Mouse (Mus musculus) midbrain, embryonic 13.5 days (tissue): ENCODE measurements around the gene Apc2. TPM values are rescaled to one million over a fixed set of nuclear protein-coding genes. Genes with fewer than 3 reads are reported as not detected.

ENCODE experiments used
- ATAC-seq: fragments of 200-750 bp; cut with Nextera tagmentation; 2 replicates; pipeline ENCODE4 v1.8.0; 2017; ENCODE audit warnings: mild to moderate bottlenecking, moderate TSS enrichment, moderate library complexity
- H3K27ac ChIP-seq: fragments of 300-500 bp; sonication (generic); 2 replicates; pipeline ENCODE4 v1.5.1; 2015; ENCODE audit warnings: inconsistent platforms, mild to moderate bottlenecking, moderate library complexity
- H3K27me3 ChIP-seq: fragments of 300-500 bp; sonication (generic); 2 replicates; pipeline ENCODE4 v1.6.1; 2015; ENCODE audit warnings: mild to moderate bottlenecking, inconsistent platforms
- H3K36me3 ChIP-seq: fragments of 300-500 bp; sonication (generic); 2 replicates; pipeline ENCODE4 v1.6.1; 2015; ENCODE audit warnings: mild to moderate bottlenecking, inconsistent platforms
- H3K4me1 ChIP-seq: fragments of 300-500 bp; sonication (generic); replicated peaks from 2 replicates; pipeline ENCODE4 v1.6.1; 2015; ENCODE audit warnings: inconsistent platforms
- H3K4me2 ChIP-seq: fragments of 300-500 bp; sonication (generic); replicated peaks from 2 replicates; pipeline ENCODE4 v1.6.1; 2015; ENCODE audit warnings: moderate library complexity, mild to moderate bottlenecking, inconsistent platforms
- H3K4me3 ChIP-seq: fragments of 300-500 bp; sonication (generic); replicated peaks from 2 replicates; pipeline ENCODE4 v1.5.1; 2015; ENCODE audit warnings: mild to moderate bottlenecking, inconsistent platforms
- H3K9ac ChIP-seq: fragments of 300-500 bp; sonication (generic); replicated peaks from 2 replicates; pipeline ENCODE4 v1.6.1; 2015; ENCODE audit warnings: mild to moderate bottlenecking, inconsistent platforms
- H3K9me3 ChIP-seq: fragments of 300-500 bp; sonication (generic); 2 replicates; pipeline ENCODE4 v1.6.1; 2016; ENCODE audit warnings: mild to moderate bottlenecking, inconsistent platforms
- WGBS: fragments of 180-500 bp; shearing (Covaris S2); methylation state at CpG from one replicate; pipeline ENCODE4 v1.1.7; 2015; 5-methylcytosine and 5-hydroxymethylcytosine counted together
- polyA plus RNA-seq: library from polyadenylated mRNA; unstranded; fragments of >200 nt; fragmentation: Nextera tagmentation; extraction: Ambion mirVana; gene quantifications from 2 replicates; pipeline ENCODE4 v1.2.1, GENCODE M21; 2015

Gene Apc2
- polyA plus RNA-seq, 1 experiment from 2014 or later = 209 TPM

GRCm38 (mm10) chr10:80255881-80256535 lies 39.8 kb upstream of the Apc2 start:
- Histone ChIP-seq H3K4me1 (peaks cover 36% of the 10 kb centered on the region), H3K9ac (peak overlapping the region; percentile 29), H3K36me3 (peaks cover 61% of the 10 kb centered on the region), H3K4me2 (no peak overlapping the region; the same call in 1 of the 2 replicates), H3K4me3 (no peak overlapping the region), H3K27me3 (no peaks in the 10 kb centered on the region), H3K27ac (peak overlapping the region; percentile 15; the same call in 1 of the 2 replicates), H3K9me3 (no peaks in the 10 kb centered on the region)
- 81% methylated on average over 5 of the region's 5 CpGs for WGBS
- no peak for ATAC-seq

- H3K9ac ChIP-seq = no peak overlapping the region
These were observed 37.8 kb upstream of the Apc2 start for GRCm38 (mm10) chr10:80257936-80258335.

GRCm38 (mm10) chr10:80258752-80259462 lies 36.9 kb upstream of the Apc2 start:
- H3K4me1 ChIP-seq = peaks cover 46% of the 10 kb centered on the region
- 0 out of 2 replicates have a peak overlapping the region, but pooled peaks have one; percentile 68 for H3K4me2 ChIP-seq
- WGBS = 89% methylated on average over 14 of the region's 14 CpGs
- H3K9me3 ChIP-seq = no peaks in the 10 kb centered on the region
- no peaks in the 10 kb centered on the region for H3K27me3 ChIP-seq
- no peak overlapping the region for H3K4me3 ChIP-seq
- peaks cover 53% of the 10 kb centered on the region for H3K36me3 ChIP-seq
- no peak overlapping the region for H3K27ac ChIP-seq
- ATAC-seq = no peak
- no peak overlapping the region for H3K9ac ChIP-seq

More at GRCm38 (mm10) chr10:80257936-80258335, 37.8 kb upstream of the Apc2 start:
- 94% methylated on average over 2 of the region's 2 CpGs for WGBS
- peaks cover 46% of the 10 kb centered on the region for H3K4me1 ChIP-seq
- peaks cover 61% of the 10 kb centered on the region for H3K36me3 ChIP-seq
- no peaks in the 10 kb centered on the region for H3K27me3 ChIP-seq
- no peaks in the 10 kb centered on the region for H3K9me3 ChIP-seq
- no peak overlapping the region for H3K27ac ChIP-seq
- H3K4me2 ChIP-seq = no peak overlapping the region
- H3K4me3 ChIP-seq = no peak overlapping the region
- no peak for ATAC-seq

- no peaks in the 10 kb centered on the region for H3K9me3 ChIP-seq
- peak overlapping the region; percentile 68 for H3K4me2 ChIP-seq
- H3K9ac ChIP-seq = peak overlapping the region; percentile 66
- H3K27ac ChIP-seq = 0 out of 2 replicates have a peak overlapping the region, but pooled peaks have one; percentile 85
- H3K4me3 ChIP-seq = peak overlapping the region; percentile 9; the same call in 1 of the 2 replicates
- H3K4me1 ChIP-seq = peaks cover 49% of the 10 kb centered on the region
- peaks cover 47% of the 10 kb centered on the region for H3K36me3 ChIP-seq
- no peaks in the 10 kb centered on the region for H3K27me3 ChIP-seq
- 75% methylated on average over 6 of the region's 6 CpGs for WGBS
- no peak for ATAC-seq
These were observed 36.3 kb upstream of the Apc2 start for GRCm38 (mm10) chr10:80259463-80259805.

- Histone ChIP-seq H3K36me3 (peaks cover 41% of the 10 kb centered on the region), H3K27ac (peak overlapping the region; percentile 85), H3K9ac (peak overlapping the region; percentile 66), H3K9me3 (no peaks in the 10 kb centered on the region), H3K27me3 (no peaks in the 10 kb centered on the region), H3K4me2 (peak overlapping the region; percentile 68), H3K4me1 (peaks cover 49% of the 10 kb centered on the region), H3K4me3 (peak overlapping the region; percentile 41)
- WGBS = 6% methylated on average over 19 of the region's 19 CpGs
- no peak for ATAC-seq
These were observed 35.7 kb upstream of the Apc2 start for GRCm38 (mm10) chr10:80259861-80260641.

- Histone ChIP-seq H3K4me3 (peak within 1 kb of the TSS; percentile 41), H3K4me2 (peak within 1 kb of the TSS; percentile 68), H3K27ac (peak within 1 kb of the TSS; percentile 85), H3K4me1 (peaks cover 52% of the 10 kb centered on the region), H3K9me3 (no peaks in the 10 kb centered on the region), H3K36me3 (peaks cover 33% of the 10 kb centered on the region), H3K9ac (peak within 1 kb of the TSS; percentile 66), H3K27me3 (no peaks in the 10 kb centered on the region)
- under 1% methylated on average over 48 of the region's 49 CpGs for WGBS
- peak; percentile 80 for ATAC-seq
These were observed 34.9 kb upstream of the Apc2 start, which contains the start of the genes Gamt and Dazap1 for GRCm38 (mm10) chr10:80260642-80261584. Gamt (minus strand) TSS chr10:80261012. Dazap1 (plus strand) TSS chr10:80261486.

GRCm38 (mm10) chr10:80261585-80261968 lies 34.2 kb upstream of the Apc2 start:
- Histone ChIP-seq H3K27me3 (no peaks in the 10 kb centered on the region), H3K9ac (peak overlapping the region; percentile 66), H3K9me3 (no peaks in the 10 kb centered on the region), H3K27ac (peak overlapping the region; percentile 85), H3K4me3 (peak overlapping the region; percentile 41), H3K36me3 (peaks cover 26% of the 10 kb centered on the region), H3K4me1 (peaks cover 52% of the 10 kb centered on the region), H3K4me2 (peak overlapping the region; percentile 68)
- ATAC-seq = peak; percentile 28
- WGBS = 0% methylated on average over 14 of the region's 14 CpGs

GRCm38 (mm10) chr10:80262169-80262568 lies 33.6 kb upstream of the Apc2 start:
- no peaks in the 10 kb centered on the region for H3K27me3 ChIP-seq
- H3K4me2 ChIP-seq = no peak overlapping the region
- H3K4me3 ChIP-seq = no peak overlapping the region; the same call in 1 of the 2 replicates
- WGBS = 70% methylated on average over 12 of the region's 12 CpGs
- H3K9me3 ChIP-seq = no peaks in the 10 kb centered on the region
- no peak for ATAC-seq
- H3K27ac ChIP-seq = no peak overlapping the region
- H3K9ac ChIP-seq = no peak overlapping the region
- peaks cover 57% of the 10 kb centered on the region for H3K4me1 ChIP-seq
- peaks cover 22% of the 10 kb centered on the region for H3K36me3 ChIP-seq

GRCm38 (mm10) chr10:80262776-80263365 lies 32.9 kb upstream of the Apc2 start:
- no peak for ATAC-seq
- Histone ChIP-seq H3K9ac (no peak overlapping the region), H3K9me3 (no peaks in the 10 kb centered on the region), H3K4me2 (no peak overlapping the region), H3K4me3 (no peak overlapping the region), H3K36me3 (peaks cover 24% of the 10 kb centered on the region), H3K27ac (no peak overlapping the region), H3K4me1 (peaks cover 64% of the 10 kb centered on the region), H3K27me3 (no peaks in the 10 kb centered on the region)
- 92% methylated on average over 10 of the region's 10 CpGs for WGBS

- peak; percentile 75 for ATAC-seq
- Histone ChIP-seq H3K9me3 (no peaks in the 10 kb centered on the region), H3K4me3 (peak overlapping the region; percentile 92), H3K36me3 (peaks cover 13% of the 10 kb centered on the region; the same call in 1 of the 2 replicates), H3K4me1 (peaks cover 70% of the 10 kb centered on the region), H3K27ac (peak overlapping the region; percentile 67), H3K4me2 (peak overlapping the region; percentile 85), H3K27me3 (no peaks in the 10 kb centered on the region), H3K9ac (peak overlapping the region; percentile 98)
- WGBS = 2% methylated on average over 79 of the region's 81 CpGs
These were observed 31.2 kb upstream of the Apc2 start for GRCm38 (mm10) chr10:80264341-80265148.
